11 mouse cellular contexts compared by ENCODE assay signal in the genomic region with DNA sequence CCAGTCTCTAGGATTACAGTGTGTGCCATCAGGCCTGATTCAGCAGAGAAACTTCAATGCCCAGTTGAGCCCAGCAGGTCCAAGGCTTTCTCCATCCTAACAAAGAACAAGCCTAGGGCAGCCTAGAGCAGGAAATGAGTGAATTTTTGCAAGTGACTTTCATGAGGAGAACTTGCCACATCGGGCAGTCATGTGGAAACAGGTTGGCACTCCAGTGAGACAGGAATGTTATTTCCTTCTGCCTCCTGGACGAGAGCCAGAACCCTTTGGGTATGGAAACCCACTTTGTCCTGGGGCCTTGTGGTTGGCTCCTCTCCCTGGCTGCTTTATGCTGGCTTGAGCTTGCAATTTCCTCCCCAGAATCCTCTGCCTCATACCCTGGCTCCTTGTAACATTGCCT. TPM values are rescaled to one million over a fixed set of nuclear protein-coding genes. Genes with fewer than 3 reads are reported as not detected.
A peak's percentile ranks its signal among the peaks of the same experiment; 100 is the strongest.
DNase-seq lines count a peak whose midpoint lies in the region; ATAC-seq and TF ChIP-seq lines count a peak whose summit lies in the region.
"Had no signal": no experiment of that assay in that cellular context is flagged by ENCODE, and none has a peak within 500 bp of the region (broad histone marks: within the 10 kb centered on the region; RNA-seq: fewer than 3 reads in every experiment).

No protein-coding gene starts in this region.

- WGBS in lung, embryonic 14.5 days: 53% methylated on average over 2 of the region's 2 CpGs
- WGBS in intestine, postnatal 0 days: 66% methylated on average over 2 of the region's 2 CpGs

- DNase-seq in left cerebral cortex, postnatal 4 days: peak; percentile 60
- DNase-seq in left cerebral cortex, adult 9 months (ENCODE audit: low spot score in 2 of 2): no peak
- peak; percentile 59 for DNase-seq in cerebellum, adult 11 months
- peak; percentile 62 for DNase-seq in kidney, adult 18-20 months
- peak; percentile 18 for DNase-seq in lung, embryonic 14.5 days
- DNase-seq in heart, adult 9 months (ENCODE audit: low spot score in 2 of 2): no peak
- DNase-seq: layer of hippocampus, postnatal 36 days had no signal

- no peak for TF ChIP-seq CTCF in lung, embryonic 14.5 days (IDR thresholded peaks at IDR 0.05; ENCODE audit: low read depth)
- TF ChIP-seq CTCF in intestine, postnatal 0 days (IDR thresholded peaks at IDR 0.05; ENCODE audit: low read depth): no peak

- H3K27me3 ChIP-seq in lung, embryonic 14.5 days (ENCODE audit: insufficient read depth, low read length): no peaks in the 10 kb centered on the region
- no peaks in the 10 kb centered on the region for H3K27me3 ChIP-seq in intestine, postnatal 0 days (replicated peaks; ENCODE audit: control insufficient read depth, insufficient read depth, low read length)
- H3K27me3 ChIP-seq: lung, embryonic 15.5 days had no signal

- no peak overlapping the region for H3K27ac ChIP-seq in lung, embryonic 14.5 days (ENCODE audit: low read depth)
- H3K27ac ChIP-seq in intestine, postnatal 0 days (ENCODE audit: low read depth, low read length): no peak overlapping the region
- H3K27ac ChIP-seq: lung, embryonic 15.5 days had no signal

- H3K4me2 ChIP-seq in lung, embryonic 14.5 days: no peak overlapping the region
- H3K4me2 ChIP-seq in intestine, postnatal 0 days (replicated peaks; ENCODE audit: low read depth): no peak overlapping the region
- H3K4me2 ChIP-seq: lung, embryonic 15.5 days had no signal

- H3K4me1 ChIP-seq in lung, embryonic 14.5 days (ENCODE audit: insufficient read depth): no peaks in the 10 kb centered on the region
- H3K4me1 ChIP-seq in intestine, postnatal 0 days (replicated peaks; ENCODE audit: control insufficient read depth, insufficient read depth, low read length): no peaks in the 10 kb centered on the region
- H3K4me1 ChIP-seq: lung, embryonic 15.5 days had no signal

- H3K36me3 ChIP-seq in lung, embryonic 14.5 days (ENCODE audit: insufficient read depth): no peaks in the 10 kb centered on the region
- no peaks in the 10 kb centered on the region for H3K36me3 ChIP-seq in intestine, postnatal 0 days (ENCODE audit: control insufficient read depth, insufficient read depth)
- H3K36me3 ChIP-seq: lung, embryonic 15.5 days had no signal

- no peak for ATAC-seq in lung, embryonic 14.5 days (ENCODE audit: insufficient read depth)
- no peak for ATAC-seq in erythroblast, adult 5-6 weeks (replicated peaks; ENCODE audit: low FRiP score, poor library complexity, severe bottlenecking)
- ATAC-seq in intestine, postnatal 0 days: no peak
- ATAC-seq: activated CD4-positive, CD25-positive, alpha-beta regulatory T cell, adult 4 months had no signal

- H3K9ac ChIP-seq in lung, embryonic 14.5 days: no peak overlapping the region
- H3K9ac ChIP-seq in intestine, postnatal 0 days (ENCODE audit: low read depth, low read length): no peak overlapping the region
- H3K9ac ChIP-seq: lung, embryonic 15.5 days had no signal

- no peak overlapping the region for H3K4me3 ChIP-seq in lung, embryonic 14.5 days (ENCODE audit: low read depth, low read length)
- H3K4me3 ChIP-seq in intestine, postnatal 0 days (ENCODE audit: low read depth, low read length): no peak overlapping the region
- H3K4me3 ChIP-seq: lung, embryonic 15.5 days had no signal

- no peaks in the 10 kb centered on the region for H3K9me3 ChIP-seq in lung, embryonic 14.5 days (ENCODE audit: low read depth, low read length)
- H3K9me3 ChIP-seq in intestine, postnatal 0 days (ENCODE audit: control insufficient read depth): no peaks in the 10 kb centered on the region
- H3K9me3 ChIP-seq: lung, embryonic 15.5 days had no signal

- intact Hi-C loops in left cerebral cortex, postnatal 4 days (cut with DNase I): no loop called here

RNA-seq across cellular contexts. Expression of a gene that starts 30.8 kb away (rescaled TPM):
- 10 to 100 TPM; 21.0 to 23.0 TPM for total RNA-seq in left cerebral cortex, postnatal 4 days (2021)
- polyA plus RNA-seq in lung, embryonic 14.5 days (2014; fragmentation: Nextera tagmentation; extraction: Ambion mirVana): 47.7 and 51.4 TPM in 2 replicates
- 8.6 TPM in 1 of 2 replicates, not detected in the other for total RNA-seq in erythroblast, adult 5-6 weeks (2015; ENCODE audit: low replicate concordance)
- 2.9 and 8.1 TPM in 2 replicates for total RNA-seq in erythroblast, adult 5-6 weeks (2017; ENCODE audit: low replicate concordance)
- polyA plus RNA-seq in intestine, postnatal 0 days (2015; fragmentation: Nextera tagmentation; extraction: Ambion mirVana): 78.6 and 82.6 TPM in 2 replicates

Comparison
In these comparisons a context has a peak if more than half of its experiments do, and no peak if none do; other contexts are left out.
1. DNase-seq: peak in left cerebral cortex, postnatal 4 days (single experiment), cerebellum, adult 11 months (single experiment), kidney, adult 18-20 months (single experiment) and lung, embryonic 14.5 days (single experiment); none in left cerebral cortex, adult 9 months (0 of 2) and heart, adult 9 months (0 of 2).